Mouse (Mus musculus) cerebellum, adult 2 months (tissue): ENCODE data around the gene Hoga1. TPM values are rescaled to one million over a fixed set of nuclear protein-coding genes. Genes with fewer than 3 reads are reported as not detected.

Experiments used
- DNase-seq, 2 experiments: peaks; one replicate each; pipeline ENCODE4 v3.0.0; 2021
- H3K27ac ChIP-seq: fragments of 200-500 bp; 2 replicates; pipeline ENCODE4 v1.5.1; 2012; ENCODE audit warnings: low read length, control low read depth, inconsistent platforms; ENCODE audit not compliant: insufficient read depth
- H3K27me3 ChIP-seq: fragments of 200-500 bp; 2 replicates; pipeline ENCODE4 v1.6.1; 2012; ENCODE audit warnings: inconsistent platforms, mild to moderate bottlenecking, low read length, moderate library complexity; ENCODE audit not compliant: control insufficient read depth, insufficient read depth
- H3K4me1 ChIP-seq: fragments of 200-500 bp; 2 replicates; pipeline ENCODE4 v1.6.1; 2011; ENCODE audit warnings: low read length; ENCODE audit not compliant: control insufficient read depth, insufficient read depth
- H3K4me3 ChIP-seq: fragments of 200-500 bp; replicated peaks from 2 replicates; pipeline ENCODE3; 2011; ENCODE audit warnings: mild to moderate bottlenecking, low read depth, low read length, control low read depth; ENCODE audit not compliant: insufficient read depth
- CTCF ChIP-seq: fragments of 200-500 bp; IDR thresholded peaks from 2 replicates; pipeline ENCODE4 v1.5.1; 2011; ENCODE audit warnings: low read depth, mild to moderate bottlenecking, control low read depth, low read length, moderate library complexity, borderline replicate concordance; ENCODE audit not compliant: insufficient read depth
- POLR2A ChIP-seq: fragments of 200-500 bp; IDR thresholded peaks from 2 replicates; pipeline ENCODE4 v1.6.1; 2011; ENCODE audit warnings: low read length, control low read depth, borderline replicate concordance; ENCODE audit not compliant: insufficient read depth
- WGBS: fragments of 180-500 bp; shearing (Covaris S2); methylation state at CpG from one replicate; pipeline ENCODE4 v1.1.7; 2018; 5-methylcytosine and 5-hydroxymethylcytosine counted together
- polyA plus RNA-seq: library from polyadenylated mRNA; depleted of rRNA; stranded (reverse); fragments of >200 nt; gene quantifications from 2 replicates; pipeline ENCODE4 v1.2.3, GENCODE M21; 2012; rRNA removed

The Hoga1 gene
- polyA plus RNA-seq, 1 experiment, result 2.4 TPM

DNA sequence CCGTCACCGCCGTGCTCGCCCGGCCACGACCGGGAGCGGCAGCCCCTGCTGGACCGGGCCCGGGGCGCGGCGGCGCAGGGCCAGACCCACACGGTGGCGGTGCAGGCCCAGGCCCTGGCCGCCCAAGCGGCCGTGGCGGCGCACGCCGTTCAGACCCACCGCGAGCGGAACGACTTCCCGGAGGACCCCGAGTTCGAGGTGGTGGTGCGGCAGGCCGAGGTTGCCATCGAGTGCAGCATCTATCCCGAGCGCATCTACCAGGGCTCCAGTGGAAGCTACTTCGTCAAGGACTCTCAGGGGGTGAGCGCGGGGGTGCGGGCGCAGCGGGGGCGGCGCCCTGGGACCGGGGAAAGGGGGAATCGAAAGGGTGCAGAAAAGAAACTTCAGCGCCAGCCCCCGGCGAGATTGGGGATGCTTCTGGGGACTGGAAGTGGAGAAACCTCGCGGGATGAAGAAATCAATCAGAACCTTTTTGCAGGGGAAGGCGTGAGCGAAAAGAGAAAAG, 45.3 kb downstream of the Hoga1 start:
- WGBS, result 1% methylated on average over 51 of the region's 52 CpGs
- TF ChIP-seq CTCF (no peak), POLR2A (no peak)
- no peak for DNase-seq
- Histone ChIP-seq H3K27me3 (no peaks in the 10 kb centered on the region), H3K4me1 (0 out of 2 replicates have a peak, but pooled peaks cover 4% of the 10 kb centered on the region), H3K4me3 (peak overlapping the region; percentile 61), H3K27ac (no peak overlapping the region)

DNA sequence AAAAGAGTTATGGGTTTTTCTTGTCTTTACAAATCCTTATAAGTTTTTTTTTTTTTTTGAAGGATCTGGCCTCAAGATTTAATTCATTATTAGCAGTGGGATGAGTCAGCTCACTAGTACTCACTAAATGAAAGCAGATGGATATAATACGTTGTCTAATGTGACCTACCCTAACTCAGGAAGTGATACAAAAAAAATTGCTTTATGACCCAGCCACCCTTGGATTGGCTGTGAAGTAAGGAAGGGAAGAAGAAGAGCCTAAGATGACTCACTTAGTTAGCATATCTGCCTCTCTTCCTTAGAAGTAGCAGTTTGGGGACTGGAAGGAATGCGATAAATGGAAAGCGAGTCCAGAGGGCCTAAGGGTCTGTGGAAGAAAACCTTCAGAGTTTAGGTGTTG, 54.0 kb downstream of the Hoga1 start:
- Histone ChIP-seq H3K27ac (no peak overlapping the region), H3K4me3 (no peak overlapping the region), H3K27me3 (no peaks in the 10 kb centered on the region), H3K4me1 (no peaks in the 10 kb centered on the region)
- TF ChIP-seq POLR2A (no peak), CTCF (no peak)
- no peak for DNase-seq
- 78% methylated on average over 3 of the region's 3 CpGs for WGBS

DNA sequence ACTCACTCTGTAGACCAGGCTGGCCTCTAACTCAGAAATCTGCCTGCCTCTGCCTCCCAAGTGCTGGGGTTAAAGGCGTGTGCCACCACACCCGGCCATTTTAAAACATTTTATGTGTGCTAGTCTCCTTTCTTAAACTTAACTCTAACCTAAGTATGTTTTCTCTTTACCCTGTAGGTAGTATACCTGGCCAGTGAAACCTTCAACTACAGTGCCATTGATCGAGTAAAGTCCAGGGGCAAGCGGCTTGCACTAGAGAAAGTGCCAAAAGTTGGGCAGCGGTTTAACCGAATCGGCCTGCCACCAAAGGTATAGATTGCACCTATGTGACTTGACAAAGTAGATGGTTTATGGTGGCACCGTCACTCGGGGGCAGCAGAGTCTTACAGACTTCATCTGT, 59.3 kb downstream of the Hoga1 start:
- no peak overlapping the region for H3K4me3 ChIP-seq
- TF ChIP-seq CTCF (no peak), POLR2A (no peak)
- WGBS, result 96% methylated on average over 9 of the region's 9 CpGs
- H3K27ac ChIP-seq, result no peak overlapping the region
- H3K4me1 ChIP-seq, result no peaks in the 10 kb centered on the region
- DNase-seq, result no peak
- no peaks in the 10 kb centered on the region for H3K27me3 ChIP-seq

DNA sequence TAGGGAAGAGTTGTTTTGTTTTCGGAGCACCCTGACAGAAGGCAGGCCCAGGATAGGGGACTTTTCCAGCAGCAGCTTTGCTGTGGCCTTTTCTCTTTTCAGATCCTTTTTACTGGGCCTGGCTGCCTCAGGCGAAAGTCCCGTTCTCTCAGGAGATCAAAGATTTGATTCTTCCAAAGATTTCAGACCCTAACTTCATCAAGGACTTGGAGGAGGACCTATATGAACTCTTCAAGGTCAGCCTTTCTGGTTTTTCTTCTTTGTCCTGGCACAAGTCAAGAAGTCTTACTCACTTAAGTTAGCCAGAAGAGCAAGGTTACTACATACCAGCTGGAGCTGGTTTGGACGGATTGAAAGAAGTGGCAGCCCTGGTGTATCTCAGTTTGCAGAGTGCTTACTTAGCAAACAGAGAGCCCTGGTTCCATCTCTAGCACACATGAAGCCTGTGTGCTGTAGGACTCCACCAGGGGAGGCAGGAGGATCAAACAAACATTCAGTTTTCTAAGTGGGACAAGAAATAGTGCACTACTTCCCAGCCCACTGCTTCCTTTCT, 70.4 kb downstream of the Hoga1 start:
- Histone ChIP-seq H3K4me1 (no peaks in the 10 kb centered on the region), H3K27me3 (no peaks in the 10 kb centered on the region; the same call in 1 of the 2 replicates), H3K4me3 (no peak overlapping the region), H3K27ac (no peak overlapping the region)
- TF ChIP-seq POLR2A (no peak), CTCF (no peak)
- WGBS, result 93% methylated on average over 4 of the region's 4 CpGs
- DNase-seq, result no peak

DNA sequence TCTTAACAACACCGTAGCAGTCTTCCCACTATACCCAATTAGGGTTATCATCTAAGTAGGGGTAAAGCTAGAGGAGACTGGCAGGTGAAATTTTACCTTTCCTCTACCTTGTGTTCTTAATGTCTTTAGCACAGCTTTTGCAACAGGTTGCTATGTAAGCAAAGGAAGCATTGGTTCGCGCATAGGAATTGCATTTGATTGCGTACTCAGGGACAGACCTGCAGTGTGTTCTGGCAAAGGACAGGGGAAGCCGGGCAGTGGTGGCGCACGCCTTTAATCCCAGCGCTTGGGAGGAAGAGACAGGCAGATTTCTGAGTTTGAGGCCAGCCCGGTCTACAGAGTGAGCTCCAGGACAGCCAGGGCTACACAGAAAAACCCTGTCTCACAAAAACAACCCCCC, 72.7 kb downstream of the Hoga1 start:
- WGBS, result 94% methylated on average over 9 of the region's 9 CpGs
- Histone ChIP-seq H3K27ac (no peak overlapping the region), H3K4me3 (no peak overlapping the region), H3K4me1 (no peaks in the 10 kb centered on the region), H3K27me3 (no peaks in the 10 kb centered on the region; the same call in 1 of the 2 replicates)
- TF ChIP-seq POLR2A (no peak), CTCF (no peak)
- no peak for DNase-seq

DNA sequence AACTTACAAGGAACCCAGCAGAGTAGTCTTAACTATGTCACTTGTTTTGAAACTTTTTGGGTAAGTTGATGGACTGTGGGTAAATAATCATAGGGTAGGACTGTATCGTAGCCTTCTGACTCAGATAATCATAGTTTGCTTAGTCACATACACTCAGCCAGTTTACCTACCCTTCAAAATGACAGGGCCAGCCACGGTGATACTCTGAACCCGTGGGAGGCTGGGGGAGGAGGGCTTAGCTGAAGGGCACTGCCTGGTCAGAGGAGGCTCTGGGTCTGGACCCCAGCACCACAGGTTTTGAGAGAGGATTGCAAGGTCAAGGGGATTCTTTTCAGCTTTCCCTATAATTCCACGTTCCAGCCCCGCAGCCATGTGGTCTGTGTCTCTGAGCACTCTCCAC, 73.2 kb downstream of the Hoga1 start:
- DNase-seq, result no peak
- Histone ChIP-seq H3K27ac (no peak overlapping the region), H3K4me3 (no peak overlapping the region), H3K4me1 (no peaks in the 10 kb centered on the region), H3K27me3 (no peaks in the 10 kb centered on the region; the same call in 1 of the 2 replicates)
- WGBS, result 94% methylated on average over 5 of the region's 5 CpGs
- TF ChIP-seq CTCF (no peak), POLR2A (no peak)

DNA sequence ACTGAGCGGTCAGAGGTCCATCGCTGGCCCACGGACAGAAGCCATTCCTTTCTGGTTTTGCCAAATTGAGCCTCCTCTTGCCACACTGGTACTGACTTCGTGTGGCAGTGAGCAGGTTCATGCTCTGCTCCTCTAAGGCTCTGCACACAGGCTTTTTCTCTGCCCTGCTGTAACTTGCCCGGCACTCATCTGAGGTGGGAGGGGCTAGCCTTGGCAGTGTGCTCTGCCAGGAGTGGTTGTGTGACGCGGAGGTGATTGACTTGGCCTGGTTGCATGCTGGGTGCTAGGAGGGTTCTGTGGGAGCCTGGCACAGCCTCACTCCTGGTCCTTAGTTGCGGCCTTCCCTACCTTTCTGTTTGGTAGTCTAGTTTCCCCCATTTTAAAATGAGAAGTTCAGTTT, 75.0 kb downstream of the Hoga1 start:
- 70% methylated on average over 8 of the region's 8 CpGs for WGBS
- DNase-seq, result no peak

More for the DNA sequence above, 75.0 kb downstream of the Hoga1 start:
- TF ChIP-seq POLR2A (no peak), CTCF (no peak)
- no peak overlapping the region for H3K4me3 ChIP-seq
- H3K4me1 ChIP-seq, result peaks cover 6% of the 10 kb centered on the region
- no peaks in the 10 kb centered on the region; the same call in 1 of the 2 replicates for H3K27me3 ChIP-seq
- H3K27ac ChIP-seq, result no peak overlapping the region

Other genes starting within 250 kb of the Hoga1 start
- 2.4 and 2.5 TPM in 2 replicates for gene Arhgap19, start 243.6 kb upstream of the Hoga1 start, polyA plus RNA-seq
- gene Frat1, start 215.6 kb upstream of the Hoga1 start, polyA plus RNA-seq, result 13.2 and 14.7 TPM in 2 replicates
- 6.9 and 7.1 TPM in 2 replicates for gene Frat2, start 197.5 kb upstream of the Hoga1 start, polyA plus RNA-seq
- gene Rrp12, start 149.4 kb upstream of the Hoga1 start, polyA plus RNA-seq, result 15.1 and 16.4 TPM in 2 replicates
- gene Pgam1, start 133.7 kb upstream of the Hoga1 start, polyA plus RNA-seq, result 858 and 879 TPM in 2 replicates
- 25.6 and 26.3 TPM in 2 replicates for gene Exosc1, start 112.2 kb upstream of the Hoga1 start, polyA plus RNA-seq
- gene Zdhhc16, start 112.1 kb upstream of the Hoga1 start, polyA plus RNA-seq, result 60.9 and 70.4 TPM in 2 replicates
- gene Mms19, start 64.5 kb upstream of the Hoga1 start, polyA plus RNA-seq, result 54.9 and 65.5 TPM in 2 replicates
- gene Ubtd1, start 63.8 kb upstream of the Hoga1 start, polyA plus RNA-seq, result 28.1 and 29.4 TPM in 2 replicates
- 0.32 and 0.54 TPM in 2 replicates for gene Ankrd2, start 9.6 kb upstream of the Hoga1 start, polyA plus RNA-seq
- 0.32 and 0.41 TPM in 2 replicates for gene 4933411K16Rik, start 6.6 kb downstream of the Hoga1 start, polyA plus RNA-seq
- 43.4 and 44.6 TPM in 2 replicates for gene Morn4, start 40.7 kb downstream of the Hoga1 start, polyA plus RNA-seq
- gene Pi4k2a, start 44.9 kb downstream of the Hoga1 start, polyA plus RNA-seq, result 78.6 and 81.0 TPM in 2 replicates
- 26.9 and 28.8 TPM in 2 replicates for gene Avpi1, start 83.4 kb downstream of the Hoga1 start, polyA plus RNA-seq
- gene Marveld1, start 101.8 kb downstream of the Hoga1 start, polyA plus RNA-seq, result 11.7 and 12.8 TPM in 2 replicates
- 104 and 107 TPM in 2 replicates for gene Zfyve27, start 118.3 kb downstream of the Hoga1 start, polyA plus RNA-seq
- gene Sfrp5, start 156.6 kb downstream of the Hoga1 start, polyA plus RNA-seq, result 12.7 and 15.3 TPM in 2 replicates
- 90.4 and 98.9 TPM in 2 replicates for gene Golga7b, start 202.0 kb downstream of the Hoga1 start, polyA plus RNA-seq